Mouse (Mus musculus) R1 (cell line): Measurements from ENCODE around the gene Slc34a1.

ENCODE experiments used
- DNase-seq: peaks from one replicate; pipeline ENCODE4 v3.0.0-alpha.2; 2018; ENCODE audit warnings: low read depth, low spot score

Slc34a1 gene

DNA sequence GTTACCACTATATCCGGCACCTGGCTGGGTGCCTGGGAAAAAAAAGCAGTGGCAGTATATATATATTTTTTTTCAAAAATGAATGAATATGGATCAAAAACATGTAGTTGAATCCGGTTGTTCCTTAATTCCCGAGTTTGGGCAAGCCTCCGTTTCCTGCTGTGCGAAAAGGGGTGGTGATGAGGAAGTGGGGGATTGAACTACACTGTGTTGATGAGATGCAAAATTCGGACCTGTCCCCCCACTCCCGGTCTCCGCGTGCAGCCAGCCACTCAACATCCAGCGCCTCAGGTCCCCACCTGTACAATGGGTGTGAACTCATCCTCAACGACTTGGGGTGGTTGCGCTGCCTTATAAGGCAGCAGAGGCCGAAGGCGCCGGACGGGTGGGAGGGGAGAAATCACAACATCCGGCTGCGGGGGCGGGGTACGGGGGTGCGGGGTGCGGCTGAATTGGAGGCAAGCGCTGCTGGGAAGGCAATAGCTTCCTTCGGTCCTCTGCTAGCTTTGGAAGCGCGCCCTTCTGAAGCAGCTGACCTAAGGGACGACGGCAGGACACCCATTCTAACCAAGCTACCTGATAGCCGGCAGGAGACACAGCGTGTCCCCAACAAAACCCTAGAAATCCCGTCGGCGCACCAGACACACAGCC is 46.4 kb downstream of the Slc34a1 start:
- DNase-seq = peak; percentile 97

DNA sequence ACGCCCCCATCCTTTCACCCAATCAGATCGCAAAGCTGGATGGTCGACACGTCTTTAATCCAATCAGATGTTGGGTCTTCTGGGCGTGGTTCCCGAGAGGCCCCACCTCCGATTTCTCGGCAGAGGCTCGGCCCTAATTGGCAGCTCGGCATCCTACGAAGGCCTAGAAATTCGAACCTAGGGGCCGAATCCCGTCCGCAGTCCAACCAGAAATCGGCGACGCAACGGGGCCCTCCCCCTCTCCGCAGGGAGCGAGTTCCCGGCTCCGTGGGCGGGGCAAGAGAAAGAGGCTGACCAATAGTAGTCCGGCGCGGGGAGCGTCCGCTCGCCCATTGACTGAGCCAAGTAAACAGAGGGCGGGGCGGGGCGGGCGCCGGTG is 46.9 kb downstream of the Slc34a1 start, which contains the start of gene Grk6:
Gene Grk6 (plus strand): TSS at position 136 of the 379 bp plus-strand sequence.
- peak; percentile 100 for DNase-seq

DNA sequence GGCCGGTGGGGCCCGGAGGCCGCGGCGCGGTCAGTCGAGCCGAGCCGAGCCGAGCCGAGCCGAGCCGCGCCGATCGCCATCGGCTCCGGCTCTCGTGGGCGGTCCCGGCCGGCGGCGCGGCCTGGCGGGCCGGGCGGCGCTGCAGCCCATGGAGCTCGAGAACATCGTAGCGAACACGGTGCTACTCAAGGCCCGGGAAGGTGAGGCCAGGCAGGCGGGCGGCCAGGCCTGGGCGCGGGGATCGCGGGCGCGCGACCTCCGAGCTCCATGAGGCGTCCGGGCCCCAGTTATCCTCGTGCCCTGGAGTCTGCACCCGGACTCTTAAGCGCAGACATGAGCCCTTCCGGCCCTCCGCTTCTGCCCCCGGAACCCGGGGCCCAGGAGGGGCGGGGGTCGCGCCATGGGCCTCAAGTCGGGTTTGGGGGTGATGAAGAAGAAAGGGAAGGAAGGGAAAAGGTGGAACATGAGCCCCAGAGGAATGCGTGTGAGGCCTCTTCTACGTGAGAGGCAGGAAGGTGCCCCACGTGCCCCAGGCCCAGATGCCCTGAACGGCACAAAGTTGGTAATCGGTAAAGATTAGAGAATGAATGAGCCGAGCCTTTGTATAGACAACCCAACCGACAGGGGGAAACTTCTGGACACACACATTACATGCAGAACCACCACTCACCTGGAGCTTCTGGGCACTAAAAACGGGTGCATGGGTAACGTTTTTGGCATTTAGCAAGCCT is 47.5 kb downstream of the Slc34a1 start:
- DNase-seq = peak; percentile 61

DNA sequence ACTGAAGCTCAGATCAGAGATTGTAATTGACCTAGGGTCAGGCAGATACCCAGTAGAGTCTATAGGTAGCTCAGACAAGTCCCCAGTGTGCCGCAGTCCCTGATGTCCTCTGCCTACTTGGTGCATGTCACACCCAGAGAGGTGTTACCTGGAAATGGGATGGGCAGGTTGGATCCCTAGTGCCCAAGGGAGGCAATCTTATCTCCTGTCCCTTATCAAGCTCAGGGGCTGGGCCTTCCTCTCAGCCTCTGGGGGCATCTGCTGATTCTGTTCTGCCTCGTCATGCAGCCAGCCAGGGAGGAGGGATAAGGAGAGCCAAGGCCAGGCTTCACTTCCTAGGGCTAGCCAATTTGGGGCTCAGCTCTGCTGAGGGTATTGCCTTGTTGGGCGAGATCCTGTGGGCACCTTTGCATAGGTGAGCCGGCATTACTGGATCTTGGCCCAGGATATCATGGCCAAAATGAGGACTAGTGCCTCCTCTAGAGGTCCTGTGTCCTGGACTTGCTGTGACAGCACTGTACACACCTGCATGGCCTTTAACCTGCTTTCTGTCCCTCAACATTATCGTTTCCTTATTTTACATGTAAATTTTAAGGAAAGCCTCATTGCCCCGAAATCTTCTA is 48.6 kb downstream of the Slc34a1 start:
- no peak for DNase-seq

DNA sequence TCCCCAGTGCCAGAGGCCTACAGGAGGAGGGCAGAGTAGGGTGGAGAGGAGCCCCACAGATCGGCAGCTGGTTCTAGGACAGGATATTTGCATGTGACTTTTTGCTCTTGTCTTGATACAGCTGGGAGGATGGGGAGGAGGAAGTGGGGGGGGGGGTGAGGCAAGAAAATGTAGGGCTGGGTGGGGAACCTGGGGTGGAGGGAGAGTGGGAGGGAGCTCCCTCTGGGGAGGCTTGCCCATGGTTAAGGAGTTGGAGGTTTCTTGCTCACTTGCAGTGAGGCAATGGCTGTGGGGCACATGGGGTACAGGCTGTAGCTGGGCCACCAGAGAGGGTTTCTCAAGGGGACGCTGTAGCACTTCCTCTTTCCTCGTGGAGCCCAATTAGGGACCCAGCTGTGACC is 49.6 kb downstream of the Slc34a1 start:
- no peak for DNase-seq

DNA sequence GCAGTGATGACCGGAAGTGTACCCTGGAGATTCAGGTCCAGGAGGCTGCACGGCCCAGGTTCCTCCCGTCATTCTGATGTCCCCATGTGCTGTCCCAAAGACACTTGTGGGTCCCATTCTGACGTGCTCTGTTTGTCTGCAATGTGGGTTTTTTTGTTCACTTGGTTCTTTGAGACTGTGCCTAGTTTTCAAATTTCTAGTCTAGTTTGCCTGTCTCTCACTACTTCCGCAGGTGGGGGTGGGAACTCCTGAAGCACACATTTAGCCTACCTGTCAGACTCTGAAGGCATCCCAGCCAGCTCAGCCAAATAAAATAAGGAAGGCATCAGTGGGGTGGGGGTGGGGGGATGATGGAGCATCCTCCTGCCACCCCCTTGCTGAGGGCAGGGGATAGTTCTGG is 50.1 kb downstream of the Slc34a1 start:
- no peak for DNase-seq

DNA sequence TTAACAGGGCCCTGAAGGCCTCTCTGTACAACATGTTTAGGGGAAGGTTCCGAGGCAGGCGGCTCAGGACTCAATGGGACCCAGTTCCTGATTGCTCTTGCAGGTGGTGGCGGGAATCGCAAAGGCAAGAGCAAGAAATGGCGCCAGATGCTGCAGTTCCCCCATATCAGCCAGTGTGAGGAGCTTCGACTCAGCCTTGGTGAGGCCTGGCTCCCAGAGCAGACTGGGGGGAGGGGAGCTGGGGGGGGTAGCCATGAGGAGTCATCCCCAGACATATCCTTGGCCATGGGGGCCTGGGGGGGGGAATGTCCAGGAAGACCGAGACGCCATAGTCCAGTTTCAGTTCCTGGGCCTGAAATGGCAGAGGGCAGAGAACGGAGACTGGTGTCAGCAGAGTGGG is 51.2 kb downstream of the Slc34a1 start:
- DNase-seq = no peak

DNA sequence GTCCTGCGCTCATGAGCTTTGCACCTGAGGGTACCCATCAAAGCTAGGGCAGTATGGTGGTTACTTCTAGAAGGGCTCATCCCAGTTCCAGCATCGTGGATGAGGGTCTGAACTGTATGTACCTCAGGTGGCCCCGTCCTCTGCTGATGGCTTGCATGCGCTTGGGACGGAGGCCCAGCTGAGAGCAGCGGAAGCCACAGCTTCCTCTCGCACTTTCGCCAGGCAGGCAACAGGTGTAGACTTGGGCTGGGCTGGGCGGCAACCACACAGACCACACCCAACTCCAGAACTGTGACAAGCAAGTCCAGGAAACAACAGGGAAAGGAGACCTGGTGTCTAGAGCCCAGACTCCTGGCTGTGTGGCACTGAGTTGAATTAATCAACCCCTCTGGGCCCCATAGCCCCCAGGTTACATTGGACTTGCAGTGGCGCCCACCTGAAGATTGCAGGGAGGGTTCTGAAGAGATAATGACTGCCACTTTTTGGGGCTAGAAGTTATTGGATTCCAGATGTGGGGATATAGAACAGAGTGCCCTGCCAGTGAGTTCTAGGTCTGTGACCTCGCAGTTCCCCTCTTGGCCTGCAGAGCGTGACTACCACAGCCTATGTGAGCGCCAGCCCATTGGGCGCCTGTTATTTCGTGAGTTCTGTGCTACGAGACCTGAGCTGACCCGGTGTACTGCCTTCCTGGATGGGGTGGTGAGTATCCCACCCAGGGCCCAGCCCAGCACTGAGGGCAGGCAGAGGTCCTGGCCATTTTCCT is 51.9 kb downstream of the Slc34a1 start:
- DNase-seq = peak; percentile 61

DNA sequence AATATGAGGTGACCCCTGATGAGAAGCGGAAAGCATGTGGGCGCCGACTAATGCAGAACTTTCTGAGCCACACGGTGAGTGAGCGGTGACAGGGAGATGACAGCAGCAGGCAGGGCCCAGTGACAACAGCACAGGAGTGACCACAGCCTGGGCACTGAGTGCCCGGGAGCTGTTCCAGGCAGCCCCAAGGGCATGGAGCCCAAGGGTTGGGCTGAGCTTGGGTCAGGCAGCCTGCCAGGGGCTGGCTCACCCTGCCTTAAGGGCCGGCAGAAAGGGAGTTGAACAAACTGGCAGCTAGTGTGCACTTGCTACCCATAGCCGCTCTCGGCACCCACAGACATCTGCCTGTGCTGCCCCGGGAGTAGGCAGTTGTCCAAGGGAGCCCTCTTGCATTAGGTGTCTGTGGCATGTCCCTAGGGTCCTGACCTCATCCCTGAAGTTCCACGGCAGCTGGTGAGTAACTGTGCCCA is 52.6 kb downstream of the Slc34a1 start:
- DNase-seq = no peak

DNA sequence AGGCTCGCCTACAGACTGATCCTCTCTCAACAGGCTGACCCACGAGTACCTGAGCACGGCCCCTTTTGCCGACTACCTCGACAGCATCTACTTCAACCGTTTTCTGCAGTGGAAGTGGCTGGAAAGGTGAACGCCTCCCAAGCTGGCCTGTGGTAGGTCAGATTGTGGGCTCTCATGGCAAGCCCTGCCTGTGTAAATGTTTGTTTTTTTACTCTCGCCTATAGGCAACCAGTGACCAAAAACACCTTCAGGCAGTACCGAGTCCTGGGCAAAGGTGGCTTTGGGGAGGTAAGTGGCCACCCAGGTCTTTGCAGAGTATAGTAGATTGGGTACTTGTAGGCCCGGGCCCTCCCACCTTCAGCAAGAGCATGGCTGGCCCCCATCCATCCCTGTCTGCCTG is 53.3 kb downstream of the Slc34a1 start:
- DNase-seq = no peak

DNA sequence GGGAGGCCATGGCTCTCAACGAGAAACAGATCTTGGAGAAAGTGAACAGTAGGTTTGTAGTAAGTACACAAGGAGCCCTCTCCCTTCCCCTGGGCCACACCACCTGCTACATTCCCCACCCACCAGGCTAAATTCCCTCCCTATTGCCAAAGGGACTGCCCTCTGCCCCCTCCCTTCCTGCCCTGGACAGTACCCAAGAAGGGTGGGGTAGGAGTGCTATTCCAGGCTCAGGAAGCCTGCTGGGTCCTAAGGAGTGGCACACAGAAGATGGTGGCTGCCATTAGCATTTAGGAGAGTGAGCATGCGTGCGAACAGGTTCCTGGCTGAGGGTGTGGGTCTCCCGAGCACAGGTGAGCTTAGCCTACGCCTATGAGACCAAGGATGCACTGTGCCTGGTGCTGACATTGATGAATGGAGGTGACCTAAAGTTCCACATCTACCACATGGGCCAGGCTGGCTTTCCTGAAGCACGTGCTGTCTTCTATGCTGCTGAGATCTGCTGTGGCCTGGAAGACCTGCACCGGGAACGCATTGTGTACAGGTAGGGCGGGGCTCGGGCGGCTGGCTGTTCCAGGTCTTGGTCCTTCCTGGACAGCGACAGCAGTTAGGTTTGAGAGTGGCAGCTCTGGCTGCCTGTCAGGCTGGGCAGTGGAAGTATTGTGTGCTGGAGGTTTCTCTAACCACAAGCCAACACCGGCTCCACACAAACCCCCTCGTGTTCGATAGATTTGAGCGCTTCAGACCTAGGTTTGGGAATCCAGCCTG is 54.0 kb downstream of the Slc34a1 start:
- peak; percentile 49 for DNase-seq

DNA sequence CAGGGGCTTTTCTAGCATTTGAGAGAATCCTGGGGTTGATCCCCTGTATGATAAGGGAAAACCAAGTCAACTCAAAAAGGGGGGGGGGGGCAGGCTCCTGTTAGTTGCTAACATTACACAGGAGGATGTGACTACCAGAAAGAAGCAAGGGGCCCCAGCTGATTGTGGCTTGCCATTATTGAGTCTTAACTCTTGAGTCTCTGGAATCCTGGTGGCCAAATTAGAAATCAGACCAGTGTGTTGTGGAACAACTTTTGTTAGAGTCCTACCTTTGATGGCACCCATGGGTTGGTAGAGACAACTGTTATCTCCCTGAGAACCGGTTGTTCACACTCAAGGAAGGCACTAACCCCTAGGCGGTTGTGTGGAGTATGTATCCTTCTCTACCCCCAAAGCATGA is 65.0 kb downstream of the Slc34a1 start:
- DNase-seq = no peak

DNA sequence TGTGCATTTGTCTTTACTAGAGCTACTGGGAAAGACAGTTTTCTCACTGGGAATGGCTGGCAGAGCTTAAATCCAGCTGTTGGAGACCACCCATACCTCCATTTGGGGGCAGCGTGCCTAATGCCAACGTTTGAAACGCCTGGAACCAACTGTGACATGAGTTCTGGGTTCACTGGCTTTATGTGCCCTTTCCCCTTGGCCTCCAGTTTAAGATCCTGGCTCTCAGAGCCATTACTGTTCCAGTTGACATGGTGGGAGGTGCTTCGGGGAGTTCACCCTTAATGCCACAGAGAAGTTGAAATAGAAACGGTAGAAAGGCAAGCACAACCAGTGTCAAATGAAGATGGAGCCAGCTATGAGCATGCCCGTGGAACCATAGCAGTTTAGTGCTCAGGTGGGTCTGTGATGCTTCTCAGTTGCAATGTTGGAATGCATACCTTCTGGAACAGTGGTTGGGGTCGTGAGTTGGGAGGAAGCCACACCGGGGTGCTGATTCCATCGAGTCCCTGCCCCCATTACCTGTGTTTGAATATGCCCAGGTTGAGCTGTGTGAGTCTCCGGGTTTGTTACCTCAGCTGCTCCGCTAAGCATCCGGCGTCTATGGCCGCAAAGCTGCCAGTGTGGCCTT is 65.5 kb downstream of the Slc34a1 start:
- DNase-seq = no peak

DNA sequence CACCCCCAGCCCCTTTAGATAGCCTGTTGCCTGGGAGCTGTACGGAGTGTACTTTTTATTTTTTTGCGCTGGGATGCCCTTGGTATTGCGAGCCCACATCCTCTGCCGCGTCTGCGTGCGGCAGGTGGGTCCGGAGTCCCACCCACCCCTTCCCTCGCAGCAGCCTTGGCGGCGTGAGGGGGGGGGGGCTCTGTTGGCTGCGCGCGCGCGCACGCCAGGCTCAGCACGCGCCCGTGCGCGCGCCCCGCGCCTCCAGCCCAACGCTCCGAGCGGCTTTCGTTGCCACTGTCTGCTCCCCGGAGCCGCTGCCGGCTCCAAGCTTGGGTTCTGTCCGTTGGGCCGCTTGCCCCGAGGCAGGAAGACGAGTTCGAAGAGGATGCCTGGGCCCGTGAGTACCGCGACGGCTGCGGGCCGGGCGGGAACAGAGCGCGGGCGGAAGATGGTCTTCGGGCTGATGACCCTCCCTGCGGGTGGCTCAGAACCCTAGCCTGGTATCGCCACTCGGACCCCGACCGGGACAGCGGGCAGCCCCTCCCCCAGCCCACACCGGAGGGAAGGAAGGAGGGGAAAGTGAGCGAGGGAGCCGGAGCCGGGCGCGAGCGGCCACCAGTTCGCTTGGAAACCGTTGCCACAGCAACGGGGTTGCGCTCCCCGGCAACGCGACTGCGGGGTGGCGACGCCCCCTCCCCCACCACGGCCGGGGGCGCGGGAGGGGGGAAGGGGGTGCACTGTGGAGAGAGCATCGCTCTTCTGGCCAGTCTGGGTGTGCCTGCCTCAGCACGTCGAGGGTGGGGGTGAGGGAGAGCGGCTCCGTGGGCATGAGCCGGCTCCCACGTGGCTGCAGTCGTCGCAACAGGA is 66.3 kb downstream of the Slc34a1 start, which contains the start of gene Prr7:
Gene Prr7 (plus strand): TSS at position 241 of the 858 bp plus-strand sequence.
- DNase-seq = peak; percentile 80

DNA sequence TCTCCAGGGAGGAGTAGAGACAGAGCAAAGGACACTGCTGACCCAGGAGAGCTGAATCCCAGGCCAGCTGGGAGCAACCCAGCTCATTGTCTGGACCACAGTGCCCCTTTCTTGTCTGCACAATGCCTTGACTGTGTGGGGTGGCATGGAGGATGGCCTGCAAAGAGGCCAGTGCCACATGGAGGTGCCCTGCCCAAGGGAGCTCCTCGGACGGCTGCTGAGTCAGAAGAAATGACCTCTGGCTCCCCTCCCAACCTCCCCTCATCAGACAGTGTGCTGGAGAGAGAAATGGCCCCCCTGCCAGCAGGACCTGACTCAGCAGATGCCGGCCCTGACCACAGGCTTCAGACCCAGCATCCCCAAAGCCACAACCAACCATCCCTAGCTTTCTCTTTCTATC is 67.2 kb downstream of the Slc34a1 start:
- DNase-seq = no peak
